Mouse (Mus musculus): Measurements from ENCODE around the gene Mycl. TPM values are rescaled to one million over a fixed set of nuclear protein-coding genes. Genes with fewer than 3 reads are reported as not detected.

Gene Mycl
- total and polyA plus RNA-seq, 3 experiments, result 0.11 TPM; not detected in 2

GRCm38 (mm10) chr4:122996221-122996617 lies 767 bp downstream of the Mycl start:
- peaks cover 6% of the 10 kb centered on the region; the same call in 1 of the 2 replicates for H3K4me1 ChIP-seq (ENCODE audit: insufficient read depth, low read depth, low read length)
- H3K36me3 ChIP-seq (replicated peaks), result no peaks in the 10 kb centered on the region
- no peak for ATAC-seq (ENCODE audit: extremely low read depth, insufficient number of reproducible peaks, low FRiP score, poor library complexity, severe bottlenecking)
- TF ChIP-seq GATA2 (IDR thresholded peaks at IDR 0.05; ENCODE audit: borderline replicate concordance, low read depth, low read length), result no peak
- no peak for TF ChIP-seq TAL1 (conservative IDR thresholded peaks at IDR 0.05; ENCODE audit: low read depth, low read length)
- TF ChIP-seq CTCF (IDR thresholded peaks at IDR 0.05; ENCODE audit: low read depth, low read length), result no peak
- no peak for TF ChIP-seq POLR2AphosphoS5 (IDR thresholded peaks at IDR 0.05; ENCODE audit: insufficient replicate concordance, low read depth, low read length)
- no peak for TF ChIP-seq GATA1 (IDR thresholded peaks at IDR 0.05; ENCODE audit: borderline replicate concordance, low read length)
- H3K9me3 ChIP-seq (replicated peaks), result no peaks in the 10 kb centered on the region
- no peak for DNase-seq (ENCODE audit: low spot score)
- H3K4me3 ChIP-seq (ENCODE audit: low read depth, low read length), result no peak overlapping the region; the same call in 1 of the 2 replicates
- H3K27me3 ChIP-seq (ENCODE audit: insufficient read depth, low read length), result peaks cover 60% of the 10 kb centered on the region

GRCm38 (mm10) chr4:122996618-122997381 lies 1.3 kb downstream of the Mycl start:
- Histone ChIP-seq H3K4me1 (ENCODE audit: insufficient read depth, low read depth, low read length) (peaks cover 6% of the 10 kb centered on the region; the same call in 1 of the 2 replicates), H3K9me3 (replicated peaks) (no peaks in the 10 kb centered on the region), H3K36me3 (replicated peaks) (no peaks in the 10 kb centered on the region), H3K4me3 (ENCODE audit: low read depth, low read length) (no peak overlapping the region), H3K27me3 (ENCODE audit: insufficient read depth, low read length) (peaks cover 65% of the 10 kb centered on the region)
- no peak for TF ChIP-seq TAL1 (conservative IDR thresholded peaks at IDR 0.05; ENCODE audit: low read depth, low read length)
- TF ChIP-seq GATA1 (IDR thresholded peaks at IDR 0.05; ENCODE audit: borderline replicate concordance, low read length), result no peak
- no peak for TF ChIP-seq CTCF (IDR thresholded peaks at IDR 0.05; ENCODE audit: low read depth, low read length)
- TF ChIP-seq POLR2AphosphoS5 (IDR thresholded peaks at IDR 0.05; ENCODE audit: insufficient replicate concordance, low read depth, low read length), result no peak
- no peak for TF ChIP-seq GATA2 (IDR thresholded peaks at IDR 0.05; ENCODE audit: borderline replicate concordance, low read depth, low read length)
- DNase-seq (ENCODE audit: low spot score) (no peak), ATAC-seq (ENCODE audit: extremely low read depth, insufficient number of reproducible peaks, low FRiP score, poor library complexity, severe bottlenecking) (no peak)

GRCm38 (mm10) chr4:122998537-122999262 lies 3.2 kb downstream of the Mycl start:
- Histone ChIP-seq H3K36me3 (replicated peaks) (no peaks in the 10 kb centered on the region), H3K27me3 (ENCODE audit: insufficient read depth, low read length) (peaks cover 68% of the 10 kb centered on the region), H3K4me3 (ENCODE audit: low read depth, low read length) (no peak overlapping the region), H3K9me3 (replicated peaks) (no peaks in the 10 kb centered on the region), H3K4me1 (ENCODE audit: insufficient read depth, low read depth, low read length) (peaks cover 6% of the 10 kb centered on the region; the same call in 1 of the 2 replicates)
- no peak for TF ChIP-seq GATA2 (IDR thresholded peaks at IDR 0.05; ENCODE audit: borderline replicate concordance, low read depth, low read length)
- no peak for TF ChIP-seq GATA1 (IDR thresholded peaks at IDR 0.05; ENCODE audit: borderline replicate concordance, low read length)
- no peak for TF ChIP-seq CTCF (IDR thresholded peaks at IDR 0.05; ENCODE audit: low read depth, low read length)
- TF ChIP-seq TAL1 (conservative IDR thresholded peaks at IDR 0.05; ENCODE audit: low read depth, low read length), result no peak
- no peak for TF ChIP-seq POLR2AphosphoS5 (IDR thresholded peaks at IDR 0.05; ENCODE audit: insufficient replicate concordance, low read depth, low read length)
- DNase-seq (ENCODE audit: low spot score) (no peak), ATAC-seq (ENCODE audit: extremely low read depth, insufficient number of reproducible peaks, low FRiP score, poor library complexity, severe bottlenecking) (no peak)

DNA sequence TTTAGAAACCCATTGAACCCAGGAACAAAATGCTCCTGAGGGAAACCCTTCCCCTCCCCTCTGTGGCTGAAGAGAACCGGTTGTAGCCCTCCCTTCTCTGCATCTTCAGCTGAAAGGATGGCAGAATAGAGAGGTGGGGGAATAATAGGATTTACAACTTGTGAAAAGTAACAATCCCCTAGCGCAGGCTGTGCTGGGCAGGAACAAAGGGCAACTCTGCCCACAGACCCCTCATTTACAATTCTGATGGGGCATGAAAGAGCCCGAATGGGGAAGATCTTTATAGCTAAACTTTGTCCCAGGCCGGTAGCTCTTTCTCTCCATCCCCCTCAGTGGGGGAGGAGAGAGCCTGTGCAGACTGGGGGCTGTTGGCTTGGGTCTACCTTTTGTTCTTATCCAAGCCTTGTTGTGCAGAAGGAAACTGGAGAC lies 3.8 kb downstream of the Mycl start:
- Histone ChIP-seq H3K9me3 (replicated peaks) (no peaks in the 10 kb centered on the region), H3K4me1 (ENCODE audit: insufficient read depth, low read depth, low read length) (peaks cover 6% of the 10 kb centered on the region; the same call in 1 of the 2 replicates), H3K36me3 (replicated peaks) (no peaks in the 10 kb centered on the region), H3K27me3 (ENCODE audit: insufficient read depth, low read length) (peaks cover 66% of the 10 kb centered on the region), H3K4me3 (ENCODE audit: low read depth, low read length) (no peak overlapping the region)
- TF ChIP-seq CTCF (IDR thresholded peaks at IDR 0.05; ENCODE audit: low read depth, low read length) (no peak), GATA2 (IDR thresholded peaks at IDR 0.05; ENCODE audit: borderline replicate concordance, low read depth, low read length) (no peak), POLR2AphosphoS5 (IDR thresholded peaks at IDR 0.05; ENCODE audit: insufficient replicate concordance, low read depth, low read length) (no peak), TAL1 (conservative IDR thresholded peaks at IDR 0.05; ENCODE audit: low read depth, low read length) (no peak), GATA1 (IDR thresholded peaks at IDR 0.05; ENCODE audit: borderline replicate concordance, low read length) (no peak)
- DNase-seq (ENCODE audit: low spot score), result no peak
- no peak for ATAC-seq (ENCODE audit: extremely low read depth, insufficient number of reproducible peaks, low FRiP score, poor library complexity, severe bottlenecking)

DNA sequence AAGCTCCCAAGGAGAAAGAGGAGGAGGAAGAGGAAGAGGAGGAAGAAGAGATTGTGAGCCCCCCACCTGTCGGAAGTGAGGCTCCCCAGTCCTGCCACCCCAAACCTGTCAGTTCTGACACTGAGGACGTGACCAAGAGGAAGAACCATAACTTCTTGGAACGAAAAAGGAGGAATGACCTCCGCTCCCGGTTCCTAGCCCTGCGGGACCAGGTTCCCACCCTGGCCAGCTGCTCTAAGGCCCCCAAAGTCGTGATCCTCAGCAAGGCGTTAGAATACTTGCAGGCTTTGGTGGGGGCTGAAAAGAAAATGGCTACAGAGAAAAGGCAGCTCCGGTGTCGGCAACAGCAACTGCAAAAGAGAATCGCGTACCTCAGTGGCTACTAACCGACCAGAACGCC lies 4.7 kb downstream of the Mycl start:
- Histone ChIP-seq H3K9me3 (replicated peaks) (no peaks in the 10 kb centered on the region), H3K4me1 (ENCODE audit: insufficient read depth, low read depth, low read length) (peaks cover 6% of the 10 kb centered on the region; the same call in 1 of the 2 replicates), H3K36me3 (replicated peaks) (no peaks in the 10 kb centered on the region), H3K4me3 (ENCODE audit: low read depth, low read length) (no peak overlapping the region), H3K27me3 (ENCODE audit: insufficient read depth, low read length) (peaks cover 62% of the 10 kb centered on the region)
- no peak for ATAC-seq (ENCODE audit: extremely low read depth, insufficient number of reproducible peaks, low FRiP score, poor library complexity, severe bottlenecking)
- TF ChIP-seq GATA1 (IDR thresholded peaks at IDR 0.05; ENCODE audit: borderline replicate concordance, low read length), result no peak
- no peak for TF ChIP-seq GATA2 (IDR thresholded peaks at IDR 0.05; ENCODE audit: borderline replicate concordance, low read depth, low read length)
- no peak for TF ChIP-seq POLR2AphosphoS5 (IDR thresholded peaks at IDR 0.05; ENCODE audit: insufficient replicate concordance, low read depth, low read length)
- no peak for TF ChIP-seq CTCF (IDR thresholded peaks at IDR 0.05; ENCODE audit: low read depth, low read length)
- TF ChIP-seq TAL1 (conservative IDR thresholded peaks at IDR 0.05; ENCODE audit: low read depth, low read length), result no peak
- no peak for DNase-seq (ENCODE audit: low spot score)
